Mouse (Mus musculus) adrenal gland, postnatal 4 days (tissue): ENCODE measurements around the gene Pabpc4. TPM values are rescaled to one million over a fixed set of nuclear protein-coding genes. Genes with fewer than 3 reads are reported as not detected.
"Not testable (repeated sequence)": the region's sequence is repeated elsewhere in the genome, so short reads cannot be mapped to it uniquely, and the experiment has no call there.

Experiments used
- DNase-seq, 2 experiments: peaks; one replicate each; pipeline ENCODE4 v3.0.0; 2021 to 2022; ENCODE audit warnings: low spot score in 2 of 2, mixed read lengths in 2 of 2
- total RNA-seq, 2 experiments: library from RNA; stranded (reverse); gene quantifications; 2 replicates each; pipeline ENCODE4 v1.2.3; 2021

Pabpc4 gene
- total RNA-seq, 2 experiments from 2014 or later, result 104 to 119 TPM

- DNase-seq, result no peak
These were observed 35.2 kb downstream of the Pabpc4 start for GRCm38 (mm10) chr4:123297195-123297960.

GRCm38 (mm10) chr4:123298226-123298625 is 36.1 kb downstream of the Pabpc4 start:
- DNase-seq, result no peak

- no peak for DNase-seq
These were observed 37.0 kb downstream of the Pabpc4 start for GRCm38 (mm10) chr4:123298980-123299670.

GRCm38 (mm10) chr4:123305789-123306188 is 43.6 kb downstream of the Pabpc4 start:
- DNase-seq, result no peak

GRCm38 (mm10) chr4:123306999-123307398 is 44.8 kb downstream of the Pabpc4 start:
- DNase-seq, result no peak

GRCm38 (mm10) chr4:123308292-123308691 is 46.1 kb downstream of the Pabpc4 start:
- DNase-seq, result no peak

GRCm38 (mm10) chr4:123311845-123312244 is 49.7 kb downstream of the Pabpc4 start:
- DNase-seq, result no peak

GRCm38 (mm10) chr4:123313010-123313409 is 50.9 kb downstream of the Pabpc4 start:
- no peak for DNase-seq

- no peak for DNase-seq
These were observed 52.3 kb downstream of the Pabpc4 start for GRCm38 (mm10) chr4:123314497-123314896.

- not testable (repeated sequence) for DNase-seq
These were observed 60.8 kb downstream of the Pabpc4 start for GRCm38 (mm10) chr4:123322910-123323309.

- DNase-seq, result no peak
These were observed 61.4 kb downstream of the Pabpc4 start, which contains the start of gene Oxct2a for GRCm38 (mm10) chr4:123323534-123323933. Oxct2a (minus strand) TSS chr4:123323634.

GRCm38 (mm10) chr4:123326087-123326486 is 63.9 kb downstream of the Pabpc4 start:
- DNase-seq, result no peak

- no peak for DNase-seq
These were observed 65.5 kb downstream of the Pabpc4 start for GRCm38 (mm10) chr4:123327630-123328029.

- DNase-seq, result no peak
These were observed 66.8 kb downstream of the Pabpc4 start for GRCm38 (mm10) chr4:123328946-123329345.

- no peak for DNase-seq
These were observed 69.2 kb downstream of the Pabpc4 start for GRCm38 (mm10) chr4:123331326-123331725.

- not testable (repeated sequence) for DNase-seq
These were observed 69.8 kb downstream of the Pabpc4 start for GRCm38 (mm10) chr4:123331961-123332360.

- no peak for DNase-seq
These were observed 71.0 kb downstream of the Pabpc4 start for GRCm38 (mm10) chr4:123333151-123333550.

GRCm38 (mm10) chr4:123334177-123334576 is 72.0 kb downstream of the Pabpc4 start:
- DNase-seq, result no peak

GRCm38 (mm10) chr4:123335244-123335643 is 73.1 kb downstream of the Pabpc4 start:
- not testable (repeated sequence) for DNase-seq

GRCm38 (mm10) chr4:123335796-123336585 is 73.8 kb downstream of the Pabpc4 start:
- no peak for DNase-seq

GRCm38 (mm10) chr4:123337693-123338092 is 75.5 kb downstream of the Pabpc4 start:
- DNase-seq, result no peak

GRCm38 (mm10) chr4:123340232-123340631 is 78.1 kb downstream of the Pabpc4 start:
- DNase-seq, result no peak
